Mouse (Mus musculus): ENCODE results near the gene Carf.
"Not testable (repeated sequence)": the region's sequence is repeated elsewhere in the genome, so short reads cannot be mapped to it uniquely, and the experiment has no call there.

Carf gene

DNA sequence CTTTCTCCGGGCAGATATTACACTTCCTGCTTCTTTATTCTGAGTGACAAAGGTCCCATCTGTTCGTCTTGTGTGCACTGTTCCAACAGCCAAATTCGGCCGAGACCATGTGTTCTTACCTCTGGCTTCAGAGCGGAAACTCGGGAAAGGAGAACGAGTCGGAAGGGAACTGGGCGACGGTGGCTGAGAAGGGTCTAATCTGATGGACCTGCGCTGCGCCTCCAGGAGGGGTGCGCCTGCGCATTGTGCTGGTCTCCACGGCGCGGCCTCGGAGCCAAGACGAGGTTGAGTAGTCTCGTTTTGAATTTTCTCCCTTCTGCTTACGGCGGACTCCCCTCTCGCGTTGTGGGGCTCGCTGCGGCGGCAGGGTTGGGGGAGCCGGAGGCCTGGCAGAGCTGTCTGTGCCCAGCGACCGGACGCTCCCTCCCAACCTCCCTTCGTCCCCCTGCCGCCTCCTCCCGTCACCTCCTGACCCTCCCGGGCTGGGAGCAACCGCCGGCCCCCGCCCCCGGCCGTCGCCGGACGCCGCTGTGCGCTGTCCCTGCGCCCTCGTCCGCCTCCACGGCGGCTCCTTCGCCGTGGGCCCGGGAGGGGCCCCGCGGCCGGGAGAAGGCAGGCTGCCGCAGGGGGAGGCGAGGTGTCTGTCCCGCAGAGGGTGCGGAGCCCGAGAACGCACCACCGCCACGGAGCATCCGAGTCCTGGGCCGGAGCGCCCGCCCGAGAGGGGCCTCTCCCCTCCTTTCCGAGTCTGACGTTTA lies at the start of gene Carf, which contains the start of gene Wdr12:
TSS of gene Carf (plus strand) at position 224 of the 758 bp plus-strand sequence.
TSS of gene Wdr12 (minus strand) at position 622 of the 758 bp plus-strand sequence.
- DNase-seq (ENCODE audit: extremely low spot score, low spot score), result peak; percentile 96

DNA sequence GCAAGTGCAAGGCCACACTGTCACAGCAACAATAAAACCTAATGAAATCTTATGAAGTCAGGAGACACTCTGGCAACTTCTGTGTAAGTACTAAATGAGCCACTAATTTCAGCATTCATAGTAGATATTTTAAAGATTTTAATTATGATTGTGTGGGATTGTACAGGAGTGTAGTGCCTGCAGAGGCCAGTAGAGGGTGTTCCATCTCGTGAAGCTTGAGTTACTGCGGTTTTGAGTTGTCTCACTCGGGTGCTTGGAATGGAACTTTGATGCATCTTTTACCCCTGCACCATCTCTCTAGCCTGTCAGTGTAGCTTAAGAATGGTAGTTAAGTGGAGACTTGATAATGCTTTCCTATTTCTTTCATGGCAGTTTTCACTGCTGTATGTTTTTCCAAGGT lies 43.4 kb upstream of the Carf start:
- no peak for DNase-seq (ENCODE audit: extremely low spot score, low spot score)

DNA sequence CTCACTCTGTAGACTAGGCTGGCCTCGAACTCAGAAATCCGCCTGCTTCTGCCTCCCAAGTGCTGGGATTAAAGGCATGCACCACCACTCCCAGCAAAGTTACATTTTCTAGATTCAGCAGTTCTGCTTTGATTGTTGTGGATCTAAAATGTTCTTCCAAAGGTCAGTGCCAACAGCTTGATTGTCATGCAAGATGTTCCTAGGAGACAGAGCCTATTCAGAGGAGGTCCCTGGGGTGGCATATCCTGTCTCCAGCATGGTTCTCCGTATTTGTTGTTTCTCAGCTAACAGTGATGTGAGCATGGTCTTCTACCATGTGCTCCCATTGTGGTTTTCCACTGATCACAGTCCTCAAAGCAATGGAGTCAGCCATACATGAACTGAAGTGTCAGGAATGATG lies 41.7 kb upstream of the Carf start:
- DNase-seq (ENCODE audit: extremely low spot score, low spot score), result no peak

DNA sequence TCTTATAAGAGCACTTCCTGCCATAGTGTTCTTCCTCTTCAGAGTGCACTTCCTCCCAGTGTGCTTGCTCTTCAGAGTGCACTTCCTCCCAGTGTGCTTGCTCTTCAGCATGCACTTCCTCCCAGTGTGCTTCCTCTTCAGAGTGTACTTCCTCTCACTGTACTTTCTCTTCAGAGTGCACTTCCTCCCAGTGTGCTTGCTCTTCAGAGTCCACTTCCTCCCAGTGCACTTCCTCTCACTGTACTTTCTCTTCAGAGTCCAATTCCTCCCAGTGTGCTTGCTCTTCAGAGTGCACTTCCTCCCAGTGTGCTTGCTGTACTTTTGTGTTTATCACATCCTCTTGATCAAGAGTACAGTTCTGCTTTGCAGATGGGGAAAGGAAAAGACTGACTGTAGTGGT lies 27.3 kb upstream of the Carf start:
- DNase-seq (ENCODE audit: extremely low spot score, low spot score), result not testable (repeated sequence)

DNA sequence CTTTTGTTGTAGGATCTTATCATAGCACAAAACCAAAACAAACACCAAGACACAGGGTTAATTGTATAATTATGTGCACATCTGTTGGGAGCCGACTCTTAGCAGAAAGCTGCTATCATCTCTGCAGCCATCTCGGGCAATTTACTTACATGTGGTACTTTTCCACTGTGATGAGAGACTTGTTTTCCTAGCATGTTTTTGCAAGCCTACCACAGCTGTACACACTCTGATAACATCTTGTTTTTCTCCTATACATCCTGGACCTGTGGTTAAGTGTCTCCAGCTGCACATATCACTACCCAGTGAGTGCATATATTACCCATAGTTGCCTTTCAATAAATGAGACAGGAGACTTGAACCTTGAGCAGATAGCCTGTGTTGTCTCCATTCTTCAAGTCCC lies 23.1 kb upstream of the Carf start:
- DNase-seq (ENCODE audit: extremely low spot score, low spot score), result no peak

DNA sequence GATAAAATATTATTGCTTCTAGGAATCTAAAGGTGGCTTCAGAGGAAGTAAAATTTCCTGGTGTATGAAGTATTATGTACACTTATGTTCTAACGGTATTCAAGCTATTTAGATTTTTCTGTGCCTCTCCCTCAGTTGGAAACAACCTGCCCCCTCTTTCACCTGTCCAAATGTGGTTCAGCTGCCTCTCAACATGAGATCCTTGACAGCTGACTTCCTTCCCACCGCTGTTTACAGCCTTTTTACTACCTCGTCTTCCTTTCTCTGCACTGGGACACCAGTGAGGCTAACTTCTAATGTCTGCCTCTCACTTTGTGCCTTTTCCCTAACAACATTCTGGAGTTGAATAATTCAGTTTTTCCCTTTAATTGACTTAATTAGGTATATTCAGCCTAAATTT lies 22.5 kb upstream of the Carf start:
- DNase-seq (ENCODE audit: extremely low spot score, low spot score), result no peak

DNA sequence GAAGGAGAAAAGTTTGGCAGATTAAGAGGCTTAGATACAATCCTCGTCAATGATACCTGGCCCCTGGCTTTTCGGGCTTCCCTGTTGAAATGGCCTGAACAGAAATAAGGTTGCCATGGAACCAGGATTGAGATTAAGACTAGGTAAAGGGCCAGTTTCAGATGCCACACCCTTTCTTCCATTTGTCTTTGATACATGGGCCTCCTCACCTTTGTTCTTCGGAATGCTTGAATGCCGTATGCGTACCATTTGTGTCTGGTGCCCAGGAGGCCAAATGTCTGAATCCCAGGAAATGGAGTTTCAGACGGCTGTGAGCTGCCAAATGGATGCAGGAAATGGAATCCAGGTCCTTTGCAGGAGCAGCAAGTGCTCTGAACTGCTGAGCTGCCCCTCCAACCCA lies 21.6 kb upstream of the Carf start:
- DNase-seq (ENCODE audit: extremely low spot score, low spot score), result no peak

DNA sequence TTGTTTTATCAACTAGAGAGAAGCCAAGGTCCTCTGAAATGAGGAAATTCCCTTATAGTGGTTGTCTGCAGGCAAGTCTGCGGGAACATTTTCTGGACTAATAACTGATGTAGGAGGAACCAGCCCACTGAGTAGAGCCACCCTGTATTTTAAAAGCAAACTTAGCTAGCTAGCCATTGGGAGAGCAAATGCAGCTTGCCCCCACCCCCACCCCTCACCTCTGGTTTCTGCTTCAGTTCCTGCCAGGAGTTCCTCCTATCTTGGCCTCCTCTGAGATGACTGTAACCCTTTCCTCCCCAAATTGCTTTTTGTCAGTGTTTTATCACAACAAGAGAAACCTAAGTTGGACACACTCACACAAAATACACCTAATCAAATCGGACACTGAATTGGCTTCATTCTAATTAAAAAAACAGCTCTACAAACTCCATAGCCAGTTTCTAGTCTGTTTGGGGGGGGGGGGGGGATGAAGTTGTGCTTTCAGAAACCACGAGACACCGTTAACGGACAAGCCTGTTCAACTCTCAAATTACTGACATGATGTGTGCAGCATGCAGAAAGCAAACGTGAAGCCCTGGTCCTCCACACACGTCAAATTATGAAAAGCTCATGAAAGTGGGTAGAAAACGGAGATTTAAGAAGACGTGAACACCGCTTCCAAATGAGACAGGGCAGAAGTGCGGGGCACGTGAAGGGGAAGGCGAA lies 1.3 kb upstream of the Carf start:
- DNase-seq (ENCODE audit: extremely low spot score, low spot score), result peak; percentile 14

DNA sequence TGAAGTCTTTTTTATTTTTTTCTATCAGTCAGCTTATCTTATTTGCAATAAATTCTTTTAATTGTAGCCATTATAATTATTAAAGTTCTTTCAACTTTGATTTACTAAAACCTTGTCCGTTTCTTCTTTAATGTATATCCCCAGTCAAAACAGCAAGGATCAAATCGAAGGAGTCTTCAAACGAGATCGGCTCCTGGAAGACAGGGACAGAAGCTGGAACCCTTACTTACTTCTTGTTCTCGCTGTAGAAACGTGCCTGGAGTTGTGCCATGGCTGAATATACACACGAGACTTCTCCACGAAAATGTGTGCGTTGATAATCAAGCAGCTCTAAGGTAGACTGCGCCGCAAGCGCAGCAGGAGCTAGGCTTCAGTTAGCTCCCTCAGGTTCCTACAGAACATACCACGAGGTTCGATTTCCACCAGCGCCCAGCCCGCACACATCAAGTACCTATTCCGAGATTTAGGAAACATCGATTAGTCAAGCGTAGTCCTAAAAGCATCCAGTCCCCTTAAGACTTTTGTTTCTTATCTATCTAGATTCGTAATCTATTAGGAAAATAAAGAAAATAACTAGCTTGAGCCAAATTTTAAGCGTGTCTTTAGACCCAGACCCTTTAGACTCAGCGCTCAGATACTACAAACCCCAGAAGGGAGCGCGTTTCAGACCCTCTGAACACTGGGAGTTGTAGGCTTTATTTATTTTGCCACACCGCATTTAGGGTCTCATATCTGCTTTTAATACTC lies 597 bp upstream of the Carf start:
- peak; percentile 78 for DNase-seq (ENCODE audit: extremely low spot score, low spot score)

DNA sequence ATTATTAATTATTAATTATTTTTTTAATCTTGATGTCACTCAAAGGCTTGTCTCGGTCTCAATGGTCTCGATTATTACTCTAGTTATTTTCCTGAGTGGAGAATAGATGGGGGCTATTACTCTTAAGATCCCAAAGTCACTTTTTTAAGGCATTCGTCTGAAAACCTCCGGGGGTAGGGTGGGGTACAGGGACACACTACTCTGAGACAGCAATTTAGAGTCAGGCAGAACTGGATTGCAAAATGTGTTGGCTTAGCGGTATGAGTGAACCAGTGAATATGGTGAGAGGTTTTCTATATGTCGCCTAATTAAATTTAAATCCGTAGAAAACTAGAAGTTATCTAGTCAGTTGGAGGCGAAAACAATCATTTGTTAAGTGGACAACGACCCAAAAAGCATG lies 792 bp downstream of the Carf start:
- no peak for DNase-seq (ENCODE audit: extremely low spot score, low spot score)

DNA sequence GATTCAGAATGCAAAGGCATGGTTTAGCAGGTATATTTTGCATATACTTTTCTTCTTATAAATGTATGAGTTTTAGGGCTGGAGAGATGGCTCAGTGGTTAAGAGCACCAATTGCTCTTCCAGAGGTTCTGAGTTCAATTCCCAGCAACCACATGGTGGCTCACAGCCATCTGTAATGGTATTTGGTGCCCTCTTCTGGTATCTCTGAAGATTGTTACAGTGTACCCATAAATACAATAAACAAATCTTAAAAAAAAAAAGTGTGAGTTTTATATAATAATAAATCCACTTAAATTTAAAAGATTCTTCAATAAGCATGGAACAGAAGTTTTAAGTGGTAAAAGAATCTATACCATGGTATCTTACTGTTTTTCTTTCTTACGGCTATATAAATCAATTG lies 6.5 kb downstream of the Carf start:
- no peak for DNase-seq (ENCODE audit: extremely low spot score, low spot score)

DNA sequence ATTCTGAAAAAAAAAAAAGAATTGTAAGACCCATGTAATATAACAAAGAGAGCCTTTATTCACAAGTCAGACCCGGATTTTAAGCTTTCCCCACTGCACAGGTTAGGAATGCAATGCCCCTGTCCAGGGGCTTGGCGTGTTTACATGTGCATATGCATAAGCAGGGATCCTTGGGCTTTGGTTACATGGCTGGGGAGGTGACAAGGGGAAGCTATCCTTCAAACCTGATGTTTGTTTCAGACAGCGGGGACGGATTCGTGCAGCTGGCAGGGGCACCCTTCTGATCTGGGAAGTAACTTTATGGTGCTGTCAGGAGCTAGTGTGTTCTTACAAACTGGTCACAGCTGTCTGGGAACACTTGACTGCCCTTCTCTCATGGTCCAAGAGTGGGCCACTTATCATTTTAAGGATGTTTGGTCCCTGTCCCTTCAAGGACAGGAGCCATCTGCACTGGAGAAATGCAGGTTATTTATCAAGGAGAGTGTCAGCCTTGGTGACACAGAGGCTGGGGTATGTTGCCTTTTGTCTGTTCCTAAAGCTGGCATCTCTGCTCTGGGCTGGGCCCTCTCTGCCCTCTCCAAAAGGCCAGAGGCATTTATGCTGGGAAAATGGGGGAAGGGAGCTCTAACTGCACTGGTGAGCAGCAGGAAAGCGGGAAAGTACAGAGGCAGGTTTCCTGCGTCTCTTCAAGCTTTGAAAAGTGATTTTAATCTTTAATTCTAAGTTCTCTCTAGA lies 19.8 kb downstream of the Carf start:
- DNase-seq (ENCODE audit: extremely low spot score, low spot score), result no peak

DNA sequence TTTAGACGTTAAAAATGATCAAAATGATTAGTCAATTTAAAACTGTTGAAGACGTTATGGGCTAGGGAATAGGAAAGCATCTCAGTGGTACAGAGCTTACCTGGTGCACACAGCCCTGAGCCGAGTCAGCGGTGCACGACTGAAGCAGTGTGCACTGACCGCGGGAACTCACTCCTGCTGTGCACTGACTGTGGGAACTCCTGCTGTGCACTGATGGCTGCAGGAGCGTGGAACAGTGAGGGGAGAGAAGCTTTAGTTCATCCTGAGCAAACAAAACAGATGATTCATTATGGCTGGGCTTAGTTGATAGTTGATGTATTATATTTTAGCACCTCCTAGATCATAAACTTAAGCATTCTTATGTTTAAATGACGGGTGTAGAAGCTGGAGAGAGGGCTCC lies 39.3 kb downstream of the Carf start:
- no peak for DNase-seq (ENCODE audit: extremely low spot score, low spot score)

DNA sequence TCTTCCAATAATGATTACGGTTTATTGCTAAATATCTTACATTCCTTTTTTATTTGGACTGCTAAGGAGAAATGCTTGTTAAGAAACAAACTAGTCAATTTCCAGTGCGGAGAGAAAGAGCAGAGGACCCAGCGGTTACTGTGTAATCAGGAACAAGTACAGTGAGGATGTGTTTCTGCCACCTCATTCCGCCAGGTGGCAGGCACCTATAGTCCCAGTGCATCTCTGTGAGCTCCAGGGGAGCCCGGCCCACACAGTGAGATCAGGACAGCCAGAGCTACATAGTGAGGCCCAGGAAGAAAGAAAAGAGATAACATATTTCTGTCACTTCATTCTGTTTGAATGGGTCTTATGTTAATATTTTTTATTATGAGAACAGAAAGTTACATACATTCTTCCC lies 54.7 kb downstream of the Carf start:
- DNase-seq (ENCODE audit: extremely low spot score, low spot score), result no peak

DNA sequence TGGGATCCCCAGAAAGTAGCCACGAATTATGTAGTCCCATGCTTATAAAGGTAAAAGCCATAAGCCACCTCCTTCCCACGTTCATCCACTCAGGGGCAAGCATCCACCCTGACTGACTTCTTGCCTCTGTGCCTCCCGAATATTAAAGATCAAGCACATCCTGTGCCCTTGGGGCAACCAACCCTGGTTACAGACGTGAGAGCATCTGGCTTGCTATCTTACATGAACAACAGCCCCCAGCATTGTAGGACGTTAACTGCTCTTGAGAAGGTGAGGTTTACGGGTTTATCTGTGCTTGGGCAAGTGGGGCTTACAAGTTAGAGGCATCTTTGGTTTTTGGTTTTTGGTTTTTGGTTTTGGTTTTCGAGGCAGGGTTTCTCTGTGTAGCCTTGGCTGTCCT lies 58.6 kb downstream of the Carf start:
- DNase-seq (ENCODE audit: extremely low spot score, low spot score), result no peak

DNA sequence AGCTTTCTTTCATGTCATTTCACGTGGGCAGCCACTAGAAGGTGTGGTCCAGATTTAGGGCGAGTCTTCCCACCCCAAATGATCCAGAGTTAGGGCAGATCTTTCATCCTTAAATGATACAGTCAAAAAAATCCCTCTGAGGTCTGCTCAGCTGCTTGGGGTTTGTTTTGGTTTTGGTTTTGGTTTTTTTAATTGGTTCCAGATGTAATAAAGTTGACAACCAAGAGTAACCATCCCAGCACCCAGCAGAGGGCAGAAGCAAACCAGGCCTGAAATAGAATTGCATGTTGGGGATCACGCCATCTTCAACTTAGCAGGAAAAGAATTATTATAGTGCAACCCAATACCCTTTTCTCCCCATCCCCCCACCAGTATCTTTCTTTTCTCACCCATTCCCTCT lies 60.4 kb downstream of the Carf start:
- DNase-seq (ENCODE audit: extremely low spot score, low spot score), result peak; percentile 20

DNA sequence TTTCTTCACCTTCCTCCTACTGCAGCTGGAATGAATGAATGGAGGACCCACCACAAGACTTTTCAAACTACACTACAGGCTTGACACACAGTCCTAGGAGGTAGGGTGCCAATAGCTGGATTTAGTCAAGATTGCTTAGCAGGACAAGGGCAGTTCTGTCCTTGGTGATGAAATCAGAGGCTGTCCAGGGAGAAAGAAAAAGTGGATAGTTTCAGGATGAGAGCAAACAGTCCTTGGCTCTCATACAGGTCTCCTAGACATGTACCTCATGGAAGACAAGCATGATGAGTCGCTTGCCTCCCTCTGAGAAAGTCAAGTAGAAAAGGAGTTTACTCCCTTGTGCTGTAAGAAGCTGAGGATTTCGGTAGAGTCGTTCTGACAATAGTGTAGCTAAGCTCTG lies 65.6 kb downstream of the Carf start:
- no peak for DNase-seq (ENCODE audit: extremely low spot score, low spot score)

DNA sequence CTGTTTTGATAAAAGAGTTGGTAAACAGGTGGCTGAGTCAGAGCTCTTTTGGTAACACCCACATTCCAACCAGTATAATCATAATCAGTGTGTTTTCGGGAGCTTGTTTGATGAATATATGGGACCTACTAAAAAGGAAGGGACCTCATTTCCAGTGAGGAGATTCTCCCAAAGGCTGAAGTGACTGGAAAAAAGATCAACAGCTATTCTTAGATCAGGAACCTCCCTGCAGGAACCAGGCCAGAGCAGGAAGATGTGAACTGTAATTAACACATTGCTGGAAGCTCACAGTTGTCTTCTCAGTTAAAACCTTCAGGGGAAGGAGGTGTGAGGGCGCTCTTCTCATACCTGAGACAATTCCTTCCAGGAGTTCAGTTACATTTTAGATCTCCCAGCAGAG lies 71.6 kb downstream of the Carf start:
- no peak for DNase-seq (ENCODE audit: extremely low spot score, low spot score)

DNA sequence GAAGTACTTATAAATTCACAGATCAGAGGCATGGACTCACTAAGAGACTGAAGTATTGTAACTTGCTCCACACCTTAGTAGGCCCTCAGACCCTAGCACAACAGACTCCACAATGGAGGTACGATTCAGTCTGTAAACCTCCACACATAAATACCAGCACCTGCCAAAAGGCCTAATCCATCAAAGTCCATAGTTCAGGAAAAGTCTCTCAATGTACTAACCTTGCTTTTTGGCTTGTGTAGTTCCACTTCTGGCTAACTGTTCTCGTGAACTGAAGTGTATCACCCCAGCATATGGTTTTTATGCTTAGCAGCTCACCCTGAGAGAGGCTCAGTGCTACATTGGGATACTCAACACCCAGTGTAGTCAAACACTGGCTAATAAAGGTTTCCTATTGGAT lies 72.2 kb downstream of the Carf start:
- DNase-seq (ENCODE audit: extremely low spot score, low spot score), result no peak

DNA sequence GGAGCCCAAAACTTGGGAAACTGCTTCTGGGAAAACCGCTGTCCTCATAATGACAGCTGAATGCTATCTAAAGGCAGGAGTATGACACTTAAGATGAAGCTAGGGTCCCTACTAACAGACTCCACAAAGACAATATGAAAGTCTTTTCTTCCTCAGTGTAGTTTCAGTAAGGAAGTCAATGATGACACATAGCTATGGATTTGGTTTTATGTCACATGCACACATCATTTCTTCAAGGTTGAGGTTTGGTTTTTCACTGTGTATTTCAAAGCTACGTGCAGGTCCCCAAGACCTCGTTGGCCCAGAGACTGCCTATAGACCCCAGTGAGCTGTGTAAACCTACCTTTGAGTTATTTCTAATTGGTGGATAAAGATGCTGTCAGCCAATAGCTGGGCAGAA lies 75.1 kb downstream of the Carf start:
- DNase-seq (ENCODE audit: extremely low spot score, low spot score), result no peak

DNA sequence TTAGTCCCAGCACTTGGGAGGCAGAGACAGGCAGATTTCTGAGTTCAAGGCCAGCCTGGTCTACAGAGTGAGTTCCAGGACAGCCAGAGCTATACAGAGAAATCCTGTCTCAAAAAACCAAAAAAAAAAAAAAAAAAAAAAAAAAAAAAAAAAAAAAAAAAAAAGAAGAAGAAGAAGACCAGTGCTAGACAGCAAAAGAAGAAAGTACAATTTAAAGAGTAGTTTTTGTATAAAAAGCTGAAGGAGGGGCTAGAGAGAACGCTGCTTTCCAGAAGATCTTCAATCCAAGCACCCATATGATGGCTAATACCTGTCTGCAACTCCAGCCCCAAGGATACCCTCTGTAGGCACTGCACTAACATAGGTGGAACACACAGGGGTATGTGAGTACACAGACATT lies 79.8 kb downstream of the Carf start:
- DNase-seq (ENCODE audit: extremely low spot score, low spot score), result not testable (repeated sequence)

DNA sequence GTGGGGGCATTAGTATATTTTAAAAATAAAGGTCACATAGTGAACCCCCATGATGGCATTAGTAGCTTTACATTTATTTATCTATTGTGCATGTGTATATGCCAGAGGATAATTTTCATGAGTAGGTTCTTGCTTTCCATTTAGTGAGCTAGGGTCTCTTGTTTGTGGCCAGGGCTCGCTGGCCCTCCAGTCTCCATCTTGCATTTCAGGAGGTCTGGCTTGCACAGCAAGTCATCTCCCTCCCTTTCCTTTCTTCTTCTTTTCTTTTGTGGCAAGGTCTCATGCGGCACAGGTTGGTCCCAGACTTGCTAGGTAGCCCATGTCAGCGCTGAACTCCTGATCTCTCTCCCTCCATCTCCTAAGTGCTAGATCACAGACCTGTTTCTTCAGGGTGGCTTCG lies 81.3 kb downstream of the Carf start:
- DNase-seq (ENCODE audit: extremely low spot score, low spot score), result peak; percentile 19
